Mouse (Mus musculus) embryonic fibroblast, embryonic 13.5 days (primary cell): ENCODE results near the gene Ggnbp2.

Experiments
- CTCF ChIP-seq: IDR thresholded peaks from 2 replicates; pipeline ENCODE4 v1.5.1; 2011; ENCODE audit warnings: mild to moderate bottlenecking, control low read depth, low read length, moderate library complexity, borderline replicate concordance; ENCODE audit not compliant: insufficient read depth
- POLR2A ChIP-seq: IDR thresholded peaks from 2 replicates; pipeline ENCODE4 v1.6.1; 2011; ENCODE audit warnings: low read depth, mild to moderate bottlenecking, control low read depth, low read length, moderate library complexity

- TF ChIP-seq POLR2A (no peak), CTCF (no peak)
Measured at GRCm38 (mm10) chr11:84865268-84865667, 5.3 kb downstream of the Ggnbp2 start.
